Mouse (Mus musculus): ENCODE data around the gene Ube2l6.

GRCm38 (mm10) chr2:84793154-84793553, 5.5 kb upstream of the Ube2l6 start:
- TF ChIP-seq EP300 (IDR thresholded peaks at IDR 0.05; ENCODE audit: low read depth), result peak; percentile 81
- TF ChIP-seq CTCF (IDR thresholded peaks at IDR 0.05; ENCODE audit: low read depth), result no peak
